In the genomic region with DNA sequence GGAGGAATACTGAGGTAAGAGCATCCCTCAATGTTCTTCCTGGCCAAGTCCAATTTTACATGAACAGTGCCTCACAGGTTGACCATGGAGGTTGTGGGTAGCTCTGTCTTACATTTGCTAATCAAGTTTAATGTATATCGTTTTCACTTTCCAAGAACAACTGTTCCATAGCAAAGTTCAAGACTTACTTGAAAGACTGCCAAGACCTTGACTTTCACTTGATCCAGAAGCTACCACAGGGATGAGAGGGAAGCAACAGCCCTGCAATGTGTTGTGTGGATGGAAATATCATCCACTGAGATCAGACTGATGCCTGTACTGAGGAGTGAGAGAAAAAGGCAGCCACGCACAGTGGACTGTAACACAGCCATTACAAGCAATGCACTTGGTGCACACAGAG, we compare ENCODE assay signal across 16 mouse cellular contexts.
"Had no signal": no experiment of that assay in that cellular context is flagged by ENCODE, and none has a peak within 500 bp of the region (broad histone marks: within the 10 kb centered on the region; RNA-seq: fewer than 3 reads in every experiment).

No protein-coding gene starts in this region.

- H3K36me3 ChIP-seq: liver, embryonic 15.5 days; midbrain, embryonic 12.5 days; midbrain, embryonic 15.5 days; neural tube, embryonic 12.5 days; stomach, embryonic 15.5 days had no signal

- DNase-seq: liver, postnatal 0 days; lung, adult 2 months; lung, postnatal 14 days; lung, postnatal 36 days; right cerebral cortex, postnatal 14 days; thymus, adult 2 months; thymus, postnatal 25 days; thymus, postnatal 4 days had no signal

- H3K27me3 ChIP-seq: liver, embryonic 15.5 days; megakaryocyte, embryonic 14.5 days; midbrain, embryonic 12.5 days; midbrain, embryonic 15.5 days; neural tube, embryonic 12.5 days; stomach, embryonic 15.5 days had no signal

- H3K27ac ChIP-seq: liver, embryonic 15.5 days; macrophage; midbrain, embryonic 12.5 days; midbrain, embryonic 15.5 days; neural tube, embryonic 12.5 days; stomach, postnatal 0 days had no signal

- H3K9me3 ChIP-seq: liver, embryonic 15.5 days; midbrain, embryonic 12.5 days; midbrain, embryonic 15.5 days; neural tube, embryonic 12.5 days; stomach, embryonic 15.5 days had no signal

- H3K4me1 ChIP-seq: liver, embryonic 15.5 days; megakaryocyte, embryonic 14.5 days; midbrain, embryonic 12.5 days had no signal

- H3K9ac ChIP-seq: liver, embryonic 15.5 days; liver, postnatal 0 days; midbrain, embryonic 12.5 days; midbrain, embryonic 15.5 days; neural tube, embryonic 12.5 days; stomach, embryonic 15.5 days had no signal

- ATAC-seq: liver, postnatal 0 days; midbrain, embryonic 15.5 days had no signal

- H3K4me3 ChIP-seq: liver, embryonic 15.5 days; megakaryocyte, embryonic 14.5 days; midbrain, embryonic 12.5 days; midbrain, embryonic 15.5 days; neural tube, embryonic 12.5 days; stomach, embryonic 15.5 days had no signal

- H3K4me2 ChIP-seq: liver, embryonic 15.5 days; midbrain, embryonic 12.5 days; midbrain, embryonic 15.5 days; neural tube, embryonic 12.5 days; stomach, embryonic 15.5 days had no signal
